Mouse (Mus musculus) urinary bladder, postnatal 14 days (tissue): ENCODE measurements at regions not wholly inside any gene's neighbourhood (a gene's known extent, or its start where the extent isn't known, plus 50 kb on each side); places are given as distances from the start of the nearest gene placed in this dataset.

Experiments
- DNase-seq: peaks from one replicate; pipeline ENCODE4 v3.0.0; 2021; ENCODE audit warnings: low spot score

GRCm38 (mm10) chr7:74688116-74688702 lies 133.6 kb upstream of the Slco3a1 start:
- DNase-seq: no peak

GRCm38 (mm10) chr7:74687303-74688115 lies 132.9 kb upstream of the Slco3a1 start:
- no peak for DNase-seq

- peak; percentile 9 for DNase-seq
Measured at GRCm38 (mm10) chr7:74683979-74684378, 129.4 kb upstream of the Slco3a1 start.

- DNase-seq: no peak
Measured at GRCm38 (mm10) chr7:74673626-74674295, 119.2 kb upstream of the Slco3a1 start.

- DNase-seq: peak; percentile 37
Measured at GRCm38 (mm10) chr7:74669110-74669509, 114.5 kb upstream of the Slco3a1 start.

- no peak for DNase-seq
Measured at GRCm38 (mm10) chr7:74667106-74667505, 112.5 kb upstream of the Slco3a1 start.

- no peak for DNase-seq
Measured at GRCm38 (mm10) chr7:74663820-74664219, 109.2 kb upstream of the Slco3a1 start.

- DNase-seq: no peak
Measured at GRCm38 (mm10) chr7:74647310-74647709, 92.7 kb upstream of the Slco3a1 start.

GRCm38 (mm10) chr7:74640171-74640570 lies 85.6 kb upstream of the Slco3a1 start:
- no peak for DNase-seq

- no peak for DNase-seq
Measured at GRCm38 (mm10) chr7:74632217-74632616, 77.6 kb upstream of the Slco3a1 start.

GRCm38 (mm10) chr7:74628799-74629468 lies 74.4 kb upstream of the Slco3a1 start:
- DNase-seq: no peak
